13 mouse cellular contexts compared by ENCODE assay signal in genomic region chr4:144931167-144931566, GRCm38 (mm10). TPM values are rescaled to one million over a fixed set of nuclear protein-coding genes. Genes with fewer than 3 reads are reported as not detected.
DNase-seq lines count a peak whose midpoint lies in the region; ATAC-seq and TF ChIP-seq lines count a peak whose summit lies in the region.
"Had no signal": no experiment of that assay in that cellular context is flagged by ENCODE, and none has a peak within 500 bp of the region (broad histone marks: within the 10 kb centered on the region; RNA-seq: fewer than 3 reads in every experiment).

No protein-coding gene starts in this region.

- 77% methylated on average over 7 of the region's 7 CpGs for WGBS in heart, embryonic 15.5 days
- WGBS in lung, adult 2 months, result 48% methylated on average over 7 of the region's 7 CpGs
- 81% methylated on average over 7 of the region's 7 CpGs for WGBS in limb, embryonic 15.5 days
- WGBS in stomach, postnatal 0 days, result 72% methylated on average over 7 of the region's 7 CpGs
- 97% methylated on average over 7 of the region's 7 CpGs for WGBS in cerebellum, adult 2 months

- TF ChIP-seq CTCF in lung, adult 2 months (IDR thresholded peaks at IDR 0.05; ENCODE audit: insufficient read depth, low read length), result no peak
- no peak for TF ChIP-seq CTCF in stomach, postnatal 0 days (IDR thresholded peaks at IDR 0.05; ENCODE audit: low read depth)
- no peak for TF ChIP-seq CTCF in cerebellum, adult 2 months (IDR thresholded peaks at IDR 0.05; ENCODE audit: borderline replicate concordance, insufficient read depth, low read depth, low read length)

- H3K4me3 ChIP-seq in heart, embryonic 15.5 days, result no peak overlapping the region
- H3K4me3 ChIP-seq in lung, adult 2 months (replicated peaks; ENCODE audit: extremely low read depth, low read depth, low read length), result no peak overlapping the region
- H3K4me3 ChIP-seq in limb, embryonic 15.5 days, result no peak overlapping the region
- H3K4me3 ChIP-seq in stomach, postnatal 0 days (ENCODE audit: low read depth, low read length), result no peak overlapping the region
- no peak overlapping the region for H3K4me3 ChIP-seq in cerebellum, adult 2 months (replicated peaks; ENCODE audit: insufficient read depth, low read depth, low read length)
- H3K4me3 ChIP-seq: forebrain, embryonic 13.5 days; limb, embryonic 12.5 days had no signal

- no peak for ATAC-seq in heart, embryonic 15.5 days (replicated peaks; ENCODE audit: insufficient number of reproducible peaks, insufficient read depth, low FRiP score, low read depth)
- no peak for ATAC-seq in limb, embryonic 15.5 days (ENCODE audit: insufficient number of reproducible peaks, low FRiP score, low TSS enrichment, low read depth)
- 0 out of 2 replicates have a peak, but pooled peaks have one; percentile 12 for ATAC-seq in stomach, postnatal 0 days (ENCODE audit: low FRiP score, low TSS enrichment)

- no peaks in the 10 kb centered on the region for H3K9me3 ChIP-seq in heart, embryonic 15.5 days (replicated peaks)
- H3K9me3 ChIP-seq in limb, embryonic 15.5 days, result no peaks in the 10 kb centered on the region
- H3K9me3 ChIP-seq in stomach, postnatal 0 days (ENCODE audit: control insufficient read depth, low read length), result no peaks in the 10 kb centered on the region
- H3K9me3 ChIP-seq: forebrain, embryonic 13.5 days had no signal

- H3K36me3 ChIP-seq in heart, embryonic 15.5 days, result no peaks in the 10 kb centered on the region; the same call in 1 of the 2 replicates
- H3K36me3 ChIP-seq in limb, embryonic 15.5 days, result peaks cover 24% of the 10 kb centered on the region
- H3K36me3 ChIP-seq in stomach, postnatal 0 days (ENCODE audit: control insufficient read depth, insufficient read depth, low read length), result peaks cover 8% of the 10 kb centered on the region; the same call in 1 of the 2 replicates

- H3K27me3 ChIP-seq in heart, embryonic 15.5 days, result no peaks in the 10 kb centered on the region
- H3K27me3 ChIP-seq in limb, embryonic 15.5 days, result no peaks in the 10 kb centered on the region
- H3K27me3 ChIP-seq in stomach, postnatal 0 days (ENCODE audit: control insufficient read depth, insufficient read depth, low read length), result no peaks in the 10 kb centered on the region
- no peaks in the 10 kb centered on the region for H3K27me3 ChIP-seq in cerebellum, adult 2 months (ENCODE audit: control insufficient read depth, insufficient read depth, low read length)
- H3K27me3 ChIP-seq: forebrain, embryonic 13.5 days; limb, embryonic 12.5 days had no signal

- H3K4me1 ChIP-seq in heart, embryonic 15.5 days (replicated peaks), result peaks cover 29% of the 10 kb centered on the region
- H3K4me1 ChIP-seq in lung, adult 2 months (ENCODE audit: control insufficient read depth, insufficient read depth, low read length), result peaks cover 12% of the 10 kb centered on the region
- H3K4me1 ChIP-seq in limb, embryonic 15.5 days, result peaks cover 24% of the 10 kb centered on the region
- H3K4me1 ChIP-seq in stomach, postnatal 0 days (replicated peaks; ENCODE audit: control insufficient read depth, insufficient read depth), result peaks cover 10% of the 10 kb centered on the region
- peaks cover 14% of the 10 kb centered on the region for H3K4me1 ChIP-seq in cerebellum, adult 2 months (ENCODE audit: control insufficient read depth, insufficient read depth, low read length)

- TF ChIP-seq POLR2A in lung, adult 2 months (IDR thresholded peaks at IDR 0.05; ENCODE audit: borderline replicate concordance, extremely low read depth, low read depth, low read length), result no peak
- TF ChIP-seq POLR2A in cerebellum, adult 2 months (IDR thresholded peaks at IDR 0.05; ENCODE audit: borderline replicate concordance, insufficient read depth, low read length), result no peak

- no peak overlapping the region for H3K4me2 ChIP-seq in heart, embryonic 15.5 days
- no peak overlapping the region for H3K4me2 ChIP-seq in limb, embryonic 15.5 days
- no peak overlapping the region for H3K4me2 ChIP-seq in stomach, postnatal 0 days (replicated peaks; ENCODE audit: low read depth)
- H3K4me2 ChIP-seq: forebrain, embryonic 13.5 days had no signal

- no peak for TF ChIP-seq EP300 in stomach, postnatal 0 days (optimal IDR thresholded peaks at IDR 0.05)

- no peak overlapping the region for H3K9ac ChIP-seq in heart, embryonic 15.5 days
- no peak overlapping the region for H3K9ac ChIP-seq in limb, embryonic 15.5 days
- no peak overlapping the region for H3K9ac ChIP-seq in stomach, postnatal 0 days (ENCODE audit: low read length)
- H3K9ac ChIP-seq: forebrain, embryonic 13.5 days; limb, embryonic 12.5 days had no signal

- no peak for DNase-seq in heart, postnatal 4 days
- peak; percentile 61 to 69 for DNase-seq in lung, adult 18-20 months
- no peak for DNase-seq in lung, adult 2 months
- peak; percentile 37 for DNase-seq in stomach, postnatal 0 days (ENCODE audit: low spot score)
- DNase-seq in cerebellum, adult 2 months, result no peak
- no peak for DNase-seq in layer of hippocampus, adult 8-10 months (ENCODE audit: low spot score in 2 of 2)
- DNase-seq: embryo, embryonic 11 days; spleen, adult 18-20 months; thymus, postnatal 14 days had no signal

- H3K27ac ChIP-seq in heart, embryonic 15.5 days, result peak overlapping the region; percentile 95
- peak overlapping the region; percentile 84 for H3K27ac ChIP-seq in limb, embryonic 15.5 days
- peak overlapping the region; percentile 93 for H3K27ac ChIP-seq in stomach, postnatal 0 days (replicated peaks)
- no peak overlapping the region for H3K27ac ChIP-seq in cerebellum, adult 2 months (ENCODE audit: insufficient read depth, low read length)
- H3K27ac ChIP-seq: forebrain, embryonic 13.5 days had no signal

RNA-seq across cellular contexts. Expression of gene Dhrs3, which starts 38.5 kb away (rescaled TPM):
- 36.3 and 46.4 TPM in 2 replicates for polyA plus RNA-seq in heart, embryonic 15.5 days (2015; fragmentation: Nextera tagmentation; extraction: Ambion mirVana)
- total RNA-seq in heart, postnatal 4 days (2021), result 10 to 100 TPM; 40.6 to 50.7 TPM
- polyA plus RNA-seq in lung, adult 2 months (2012; rRNA removed), result 150 and 175 TPM in 2 replicates
- 113 and 114 TPM in 2 replicates for polyA plus RNA-seq in limb, embryonic 15.5 days (2015; fragmentation: Nextera tagmentation; extraction: Ambion mirVana)
- polyA plus RNA-seq in stomach, postnatal 0 days (2015; fragmentation: Nextera tagmentation; extraction: Ambion mirVana), result 103 and 106 TPM in 2 replicates
- polyA plus RNA-seq in cerebellum, adult 2 months (2012; rRNA removed), result 21.8 and 24.4 TPM in 2 replicates
- total RNA-seq in layer of hippocampus, adult 8-10 months (2022), result 10 to 100 TPM; 28.7 to 41.1 (median 35.0) TPM

Comparison
In these comparisons a context has a peak if more than half of its experiments do, and no peak if none do; other contexts are left out.
1. DNase-seq: peak in lung, adult 18-20 months (2 of 2) and stomach, postnatal 0 days (single experiment); none in heart, postnatal 4 days (single experiment), lung, adult 2 months (single experiment), cerebellum, adult 2 months (0 of 2) and layer of hippocampus, adult 8-10 months (0 of 2).